Comparison of ENCODE assay signal across 13 mouse cellular contexts in genomic region chr7:45241389-45241749, GRCm38 (mm10). TPM values are rescaled to one million over a fixed set of nuclear protein-coding genes. Genes with fewer than 3 reads are reported as not detected.
DNase-seq lines count a peak whose midpoint lies in the region; ATAC-seq and TF ChIP-seq lines count a peak whose summit lies in the region.
"Had no signal": no experiment of that assay in that cellular context is flagged by ENCODE, and none has a peak within 500 bp of the region (broad histone marks: within the 10 kb centered on the region; RNA-seq: fewer than 3 reads in every experiment).

No protein-coding gene starts in this region.

- peaks cover 42% of the 10 kb centered on the region for H3K27me3 ChIP-seq in heart, embryonic 13.5 days (replicated peaks)
- H3K27me3 ChIP-seq in testis, adult 2 months (ENCODE audit: control insufficient read depth, insufficient read depth, low read length): no peaks in the 10 kb centered on the region
- H3K27me3 ChIP-seq in limb, embryonic 14.5 days (ENCODE audit: control insufficient read depth, insufficient read depth, low read length): no peaks in the 10 kb centered on the region

- H3K4me2 ChIP-seq in heart, embryonic 13.5 days: peak overlapping the region; percentile 63
- peak overlapping the region; percentile 49 for H3K4me2 ChIP-seq in limb, embryonic 14.5 days (replicated peaks; ENCODE audit: low read depth, low read length, severe bottlenecking)

- H3K4me3 ChIP-seq in heart, embryonic 13.5 days: peak overlapping the region; percentile 36
- peak overlapping the region; percentile 80 for H3K4me3 ChIP-seq in testis, adult 2 months (ENCODE audit: control insufficient read depth, low read depth, low read length)
- peak overlapping the region; percentile 29; the same call in 1 of the 2 replicates for H3K4me3 ChIP-seq in limb, embryonic 14.5 days (replicated peaks; ENCODE audit: low read length)

- H3K4me1 ChIP-seq in heart, embryonic 13.5 days: peaks cover 18% of the 10 kb centered on the region
- H3K4me1 ChIP-seq in testis, adult 2 months (ENCODE audit: control insufficient read depth, insufficient read depth, low read length): peaks cover 17% of the 10 kb centered on the region
- peaks cover 7% of the 10 kb centered on the region; the same call in 1 of the 2 replicates for H3K4me1 ChIP-seq in limb, embryonic 14.5 days (ENCODE audit: control insufficient read depth, insufficient read depth, low read length)

- no peaks in the 10 kb centered on the region for H3K9me3 ChIP-seq in heart, embryonic 13.5 days
- H3K9me3 ChIP-seq in limb, embryonic 14.5 days (ENCODE audit: control insufficient read depth, low read length): no peaks in the 10 kb centered on the region

- no peak overlapping the region for H3K27ac ChIP-seq in heart, embryonic 13.5 days (replicated peaks)
- peak overlapping the region; percentile 95 for H3K27ac ChIP-seq in testis, adult 2 months (ENCODE audit: control insufficient read depth, insufficient read depth, low read depth, low read length)
- H3K27ac ChIP-seq in limb, embryonic 14.5 days (replicated peaks; ENCODE audit: low read depth, low read length): no peak overlapping the region

- intact Hi-C loops in heart, postnatal 14 days (cut with DNase I): no loop called here

- H3K9ac ChIP-seq in heart, embryonic 13.5 days: peak overlapping the region; percentile 67
- peak overlapping the region; percentile 46; the same call in 1 of the 2 replicates for H3K9ac ChIP-seq in limb, embryonic 14.5 days (ENCODE audit: low read depth, low read length, severe bottlenecking)

- no peak for ATAC-seq in heart, embryonic 13.5 days (ENCODE audit: extremely low read depth, insufficient number of reproducible peaks, low FRiP score, low TSS enrichment)
- no peak for ATAC-seq in limb, embryonic 14.5 days (ENCODE audit: low FRiP score, low read depth)
- ATAC-seq: activated CD4-positive, CD25-positive, alpha-beta regulatory T cell, adult 4 months had no signal

- TF ChIP-seq POLR2A in testis, adult 2 months (IDR thresholded peaks at IDR 0.05; ENCODE audit: control insufficient read depth, low read depth, low read length): no peak
- TF ChIP-seq POLR2A in limb, embryonic 14.5 days (IDR thresholded peaks at IDR 0.05; ENCODE audit: borderline replicate concordance, extremely low read depth, insufficient read depth, insufficient read length): no peak

- 83% methylated on average over 6 of the region's 6 CpGs for WGBS in heart, embryonic 13.5 days
- WGBS in limb, embryonic 14.5 days: 77% methylated on average over 6 of the region's 6 CpGs

- no peak for DNase-seq in heart, postnatal 14 days
- no peak for DNase-seq in testis, postnatal 10 days (ENCODE audit: low spot score)
- DNase-seq in limb, embryonic 14.5 days (ENCODE audit: low spot score): no peak
- no peak for DNase-seq in Muller cell, postnatal 12 days (ENCODE audit: inconsistent ontology term)
- no peak for DNase-seq in gastrocnemius, postnatal 10 days
- no peak for DNase-seq in cerebellum, adult 18-20 months
- DNase-seq: lung, adult 18-20 months had no signal

- H3K36me3 ChIP-seq in heart, embryonic 13.5 days: no peaks in the 10 kb centered on the region
- no peaks in the 10 kb centered on the region for H3K36me3 ChIP-seq in testis, adult 2 months (ENCODE audit: control insufficient read depth, insufficient read depth, low read length)
- H3K36me3 ChIP-seq in limb, embryonic 14.5 days (ENCODE audit: control insufficient read depth, insufficient read depth, low read length): no peaks in the 10 kb centered on the region

- TF ChIP-seq CTCF in testis, adult 2 months (IDR thresholded peaks at IDR 0.05; ENCODE audit: control insufficient read depth, insufficient read depth, insufficient replicate concordance, low read depth, low read length): no peak

RNA-seq across cellular contexts. Expression of gene Slc6a16, which starts 0.5 kb away (rescaled TPM):
- polyA plus RNA-seq in heart, embryonic 13.5 days (2015; fragmentation: Nextera tagmentation; extraction: Ambion mirVana): 0.27 and 0.41 TPM in 2 replicates
- total RNA-seq in heart, postnatal 14 days (2021): not detected
- 76.9 and 81.4 TPM in 2 replicates for polyA plus RNA-seq in testis, adult 2 months (2012; rRNA removed)
- 0.18 and 0.29 TPM in 2 replicates for polyA plus RNA-seq in limb, embryonic 14.5 days (2012; rRNA removed)
- 0.21 TPM in 1 of 2 replicates, not detected in the other for polyA plus RNA-seq in limb, embryonic 14.5 days (2014; fragmentation: Nextera tagmentation; extraction: Ambion mirVana)
- not detected for total RNA-seq in gastrocnemius, postnatal 10 days (2021)
- total RNA-seq: common myeloid progenitor, adult 5-6 weeks; hematopoietic stem cell, adult 5-6 weeks had no signal
- polyA plus RNA-seq: activated CD4-positive, CD25-positive, alpha-beta regulatory T cell, adult 4 months; C2C12 had no signal

RNA-seq across cellular contexts. Expression of gene Cd37, which starts 2.5 kb away (rescaled TPM):
- polyA plus RNA-seq in heart, embryonic 13.5 days (2015; fragmentation: Nextera tagmentation; extraction: Ambion mirVana): 1.7 and 2.4 TPM in 2 replicates
- 1 to 10 TPM; 3.8 to 5.5 TPM for total RNA-seq in heart, postnatal 14 days (2021)
- 78.0 and 87.4 TPM in 2 replicates for polyA plus RNA-seq in testis, adult 2 months (2012; rRNA removed)
- 4.9 and 6.0 TPM in 2 replicates for polyA plus RNA-seq in limb, embryonic 14.5 days (2012; rRNA removed)
- polyA plus RNA-seq in limb, embryonic 14.5 days (2014; fragmentation: Nextera tagmentation; extraction: Ambion mirVana): 2.6 and 3.7 TPM in 2 replicates
- 1 to 10 TPM; 1.8 to 3.4 TPM for total RNA-seq in gastrocnemius, postnatal 10 days (2021)

RNA-seq across cellular contexts. Expression of gene Tead2, which starts 25.8 kb away (rescaled TPM):
- polyA plus RNA-seq in heart, embryonic 13.5 days (2015; fragmentation: Nextera tagmentation; extraction: Ambion mirVana): 127 and 139 TPM in 2 replicates
- 10 to 100 TPM; 10.1 to 14.4 TPM for total RNA-seq in heart, postnatal 14 days (2021)
- 43.1 and 60.2 TPM in 2 replicates for polyA plus RNA-seq in testis, adult 2 months (2012; rRNA removed)
- 450 and 560 TPM in 2 replicates for polyA plus RNA-seq in limb, embryonic 14.5 days (2012; rRNA removed)
- 143 and 168 TPM in 2 replicates for polyA plus RNA-seq in limb, embryonic 14.5 days (2014; fragmentation: Nextera tagmentation; extraction: Ambion mirVana)
- 10 to 100 TPM; 15.6 to 25.9 TPM for total RNA-seq in gastrocnemius, postnatal 10 days (2021)

RNA-seq across cellular contexts. Expression of gene Dkkl1, which starts 29.4 kb away (rescaled TPM):
- 1.5 and 1.7 TPM in 2 replicates for polyA plus RNA-seq in heart, embryonic 13.5 days (2015; fragmentation: Nextera tagmentation; extraction: Ambion mirVana)
- total RNA-seq in heart, postnatal 14 days (2021): not detected
- 1,273 and 1,348 TPM in 2 replicates for polyA plus RNA-seq in testis, adult 2 months (2012; rRNA removed)
- polyA plus RNA-seq in limb, embryonic 14.5 days (2012; rRNA removed): 3.0 and 4.8 TPM in 2 replicates
- 9.0 and 14.8 TPM in 2 replicates for polyA plus RNA-seq in limb, embryonic 14.5 days (2014; fragmentation: Nextera tagmentation; extraction: Ambion mirVana)
- total RNA-seq in gastrocnemius, postnatal 10 days (2021): not detected

RNA-seq across cellular contexts. Expression of gene Slc6a21, which starts 35.9 kb away (rescaled TPM):
- not detected in 2 replicates for polyA plus RNA-seq in heart, embryonic 13.5 days (2015; fragmentation: Nextera tagmentation; extraction: Ambion mirVana)
- not detected for total RNA-seq in heart, postnatal 14 days (2021)
- polyA plus RNA-seq in testis, adult 2 months (2012; rRNA removed): 785 and 851 TPM in 2 replicates
- not detected in 2 replicates for polyA plus RNA-seq in limb, embryonic 14.5 days (2012; rRNA removed)
- polyA plus RNA-seq in limb, embryonic 14.5 days (2014; fragmentation: Nextera tagmentation; extraction: Ambion mirVana): not detected in 2 replicates
- total RNA-seq in gastrocnemius, postnatal 10 days (2021): not detected
- total RNA-seq: common myeloid progenitor, adult 5-6 weeks; hematopoietic stem cell, adult 5-6 weeks had no signal
- polyA plus RNA-seq: activated CD4-positive, CD25-positive, alpha-beta regulatory T cell, adult 4 months; C2C12 had no signal

Comparison
In these comparisons a context has a peak if more than half of its experiments do, and no peak if none do; other contexts are left out.
1. H3K4me3 ChIP-seq: peak in every context shown above with its lines; median percentile 80 in testis, adult 2 months; 36 in heart, embryonic 13.5 days; 29 in limb, embryonic 14.5 days.
2. RNA of gene Slc6a16, which starts 0.5 kb away (polyA plus RNA-seq): 76.9 to 81.4 TPM in testis, adult 2 months; 0.18 to 0.29 TPM in limb, embryonic 14.5 days and 0.27 to 0.41 TPM in heart, embryonic 13.5 days; every median in the first group is over 10 times any median in the second.
3. RNA of gene Cd37, which starts 2.5 kb away (polyA plus RNA-seq): 78.0 to 87.4 TPM in testis, adult 2 months; 2.6 to 6.0 TPM in limb, embryonic 14.5 days and 1.7 to 2.4 TPM in heart, embryonic 13.5 days; every median in the first group is over 10 times any median in the second.